Mouse (Mus musculus): Measurements from ENCODE around the gene Gnptg.

DNA sequence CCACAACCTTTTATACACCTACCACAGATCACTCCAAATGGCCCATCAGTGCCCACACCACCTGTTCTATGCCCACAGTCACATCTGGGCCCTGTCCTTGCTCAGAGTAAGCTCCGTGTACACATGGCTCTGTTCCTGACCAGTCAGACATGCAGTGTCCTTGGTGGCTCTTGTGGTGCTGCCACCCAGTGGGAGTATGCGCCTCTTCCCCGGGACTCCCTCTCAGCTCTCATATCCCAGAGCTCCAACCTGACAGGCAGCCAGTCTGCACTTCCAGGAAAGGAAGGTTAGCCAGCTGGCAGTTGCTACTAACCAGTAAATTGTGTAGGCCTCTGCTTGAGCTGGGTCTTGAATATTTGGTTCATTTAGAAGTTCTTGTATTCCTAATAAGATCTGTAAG lies 24.5 kb upstream of the Gnptg start:
- peak; percentile 59; the same call in 1 of the 2 replicates for TF ChIP-seq CTCF (conservative IDR thresholded peaks at IDR 0.05; ENCODE audit: insufficient read depth, insufficient read length, low read depth, low read length)
- no peak for TF ChIP-seq POLR2A (IDR thresholded peaks at IDR 0.05; ENCODE audit: low read depth, low read length)
